Mouse (Mus musculus): Measurements from ENCODE around the gene Apbb2.
A peak's percentile ranks its signal among the peaks of the same experiment; 100 is the strongest.

Apbb2 gene

DNA sequence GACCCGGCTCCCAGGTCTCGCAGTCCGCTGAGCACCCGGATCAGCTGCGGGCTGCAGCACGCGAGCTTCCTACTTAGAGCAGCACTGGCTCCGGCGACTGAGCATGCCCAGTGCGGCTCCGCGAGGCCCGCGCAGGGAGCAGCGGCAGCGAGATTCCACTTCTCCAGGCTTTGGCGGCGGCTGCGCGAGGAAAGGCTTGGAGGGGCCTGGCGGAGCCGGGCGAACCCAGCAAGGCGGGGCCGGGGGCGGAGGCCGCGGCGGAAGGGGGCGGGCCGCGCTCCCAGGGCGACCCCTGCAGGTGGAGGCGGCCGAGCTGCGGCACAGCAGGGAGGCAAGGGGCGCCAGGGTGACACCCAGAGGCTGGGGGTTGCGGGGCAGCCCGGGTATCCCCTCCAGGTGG, at the start of gene Apbb2:
Gene Apbb2, minus strand, starts transcription at position 188 of the 400 bp plus-strand sequence.
- peak; percentile 51 to 75 for DNase-seq (ENCODE audit: low spot score in 2 of 2)

DNA sequence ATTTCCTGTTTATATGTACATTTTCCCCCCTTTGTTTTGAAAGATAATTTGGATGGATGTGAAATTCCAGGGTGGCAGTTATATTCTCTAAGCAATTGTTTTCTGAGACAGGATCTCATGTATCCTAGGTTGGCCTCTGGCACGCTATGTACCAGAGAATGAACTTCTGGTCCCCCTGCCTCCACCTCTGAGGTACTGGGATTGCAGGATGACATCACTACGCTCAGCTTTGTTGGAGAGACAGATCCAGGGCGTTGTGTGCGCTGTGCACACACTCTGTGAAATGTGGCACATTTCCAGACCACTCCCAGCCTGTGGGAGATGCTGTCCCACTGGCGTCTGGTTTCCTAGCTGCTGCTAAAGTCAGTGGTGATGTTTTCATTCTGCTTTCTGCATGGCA, 35.6 kb upstream of the Apbb2 start:
- DNase-seq (ENCODE audit: low spot score in 2 of 2), result no peak

DNA sequence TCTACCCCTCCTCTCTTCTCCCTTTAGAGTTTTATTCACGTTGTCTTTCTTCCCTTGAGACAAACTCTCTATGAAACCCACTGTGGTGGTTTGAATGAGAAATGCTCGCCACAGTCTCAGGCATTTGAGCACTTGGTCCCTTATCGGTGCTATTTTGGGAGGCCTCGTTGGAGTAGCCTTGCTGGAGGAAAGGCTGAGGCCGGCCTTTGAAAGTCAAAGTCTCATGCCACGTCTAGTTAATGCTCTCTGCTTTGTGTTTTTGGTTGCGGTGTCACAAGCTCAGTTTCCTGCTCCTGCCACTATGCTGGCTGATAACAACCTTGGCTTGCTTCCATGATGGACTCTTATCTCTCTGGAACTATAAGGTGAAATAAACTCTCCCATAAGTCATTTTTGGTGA, 28.9 kb upstream of the Apbb2 start:
- DNase-seq (ENCODE audit: low spot score in 2 of 2), result no peak

DNA sequence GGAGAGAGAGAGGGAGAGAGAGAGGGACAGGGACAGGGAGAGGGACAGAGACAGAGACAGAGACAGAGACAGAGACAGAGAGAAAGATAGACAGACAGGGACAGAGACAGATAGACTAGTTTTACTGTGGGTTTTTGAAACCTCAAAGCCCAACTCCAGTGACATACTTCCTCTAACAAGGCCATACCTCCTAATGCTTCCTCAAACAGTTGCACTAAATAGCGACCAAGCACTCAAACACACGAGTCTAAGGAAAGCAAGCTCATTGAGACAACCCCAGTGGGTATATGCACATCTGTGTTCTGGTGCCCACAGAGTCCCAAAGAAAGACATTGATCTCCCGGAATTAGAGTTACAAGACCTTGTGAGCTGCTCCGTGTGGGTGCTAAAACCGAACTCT, 24.7 kb upstream of the Apbb2 start:
- no peak for DNase-seq (ENCODE audit: low spot score in 2 of 2)

DNA sequence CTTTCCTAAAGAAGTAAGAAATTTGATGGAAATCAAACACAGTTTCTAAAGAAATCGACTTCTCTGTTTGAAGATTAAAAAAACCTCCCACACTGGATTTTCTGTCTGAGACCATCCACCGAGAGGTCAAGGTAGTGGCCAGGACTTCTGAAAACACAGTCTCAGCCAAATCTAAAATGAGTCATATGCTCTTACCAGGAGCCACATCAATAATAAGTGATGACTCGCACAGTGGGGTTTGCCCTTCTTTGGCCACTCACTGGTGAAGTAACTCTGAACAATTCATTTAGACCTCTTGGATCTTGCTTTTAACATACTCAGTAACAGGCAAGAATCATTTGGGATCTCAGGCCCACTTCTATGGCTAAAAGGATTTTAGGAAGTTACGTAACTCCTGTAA, 23.6 kb upstream of the Apbb2 start:
- no peak for DNase-seq (ENCODE audit: low spot score in 2 of 2)

DNA sequence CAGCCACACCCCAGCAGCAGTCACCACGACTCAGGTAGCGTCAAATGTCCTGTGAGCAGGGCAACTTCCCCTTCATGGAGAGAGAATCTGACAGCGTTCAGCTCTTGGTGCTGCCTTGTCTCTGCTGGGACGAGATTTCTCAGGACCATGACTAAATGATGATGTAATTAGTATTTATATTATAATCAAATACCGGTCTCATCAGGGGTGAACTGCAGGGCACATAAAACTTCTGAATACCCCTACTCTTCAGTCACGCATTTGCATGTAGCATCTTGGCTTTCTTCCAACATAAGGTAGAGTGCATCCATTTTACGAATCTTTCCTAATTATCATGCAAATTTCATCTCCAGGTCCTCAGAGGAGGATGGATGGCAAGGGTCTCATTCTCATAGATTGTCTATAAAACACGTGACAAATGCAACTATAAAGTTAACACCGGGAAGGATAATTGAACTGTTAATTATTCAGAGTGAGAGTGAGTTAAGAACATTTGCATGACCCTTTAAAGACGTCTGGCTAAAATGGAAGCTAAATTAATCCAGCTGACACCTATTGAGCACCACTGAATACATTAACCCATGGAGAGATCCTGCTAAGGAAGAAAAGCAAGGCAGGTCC, 17.0 kb upstream of the Apbb2 start:
- no peak for DNase-seq (ENCODE audit: low spot score in 2 of 2)

DNA sequence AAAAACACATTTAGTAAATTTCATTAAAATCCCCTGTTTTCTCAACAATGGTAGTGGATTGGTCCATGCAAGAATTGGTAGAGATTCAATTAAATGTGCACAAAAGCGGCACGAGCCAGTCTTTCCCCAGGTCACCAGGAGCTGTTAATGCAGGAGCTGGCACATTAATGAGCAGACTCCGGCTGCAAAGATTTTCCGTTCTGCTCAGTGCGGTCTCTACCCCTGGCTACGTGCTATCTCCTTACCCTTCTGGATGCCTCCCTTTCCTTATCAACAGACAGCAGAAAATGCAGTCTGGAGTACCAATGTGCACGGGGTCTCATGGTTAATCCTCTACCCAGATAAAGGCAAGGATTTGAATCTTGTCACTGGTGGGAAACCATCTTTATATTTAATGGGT, 9.2 kb upstream of the Apbb2 start:
- DNase-seq (ENCODE audit: low spot score in 2 of 2), result no peak

DNA sequence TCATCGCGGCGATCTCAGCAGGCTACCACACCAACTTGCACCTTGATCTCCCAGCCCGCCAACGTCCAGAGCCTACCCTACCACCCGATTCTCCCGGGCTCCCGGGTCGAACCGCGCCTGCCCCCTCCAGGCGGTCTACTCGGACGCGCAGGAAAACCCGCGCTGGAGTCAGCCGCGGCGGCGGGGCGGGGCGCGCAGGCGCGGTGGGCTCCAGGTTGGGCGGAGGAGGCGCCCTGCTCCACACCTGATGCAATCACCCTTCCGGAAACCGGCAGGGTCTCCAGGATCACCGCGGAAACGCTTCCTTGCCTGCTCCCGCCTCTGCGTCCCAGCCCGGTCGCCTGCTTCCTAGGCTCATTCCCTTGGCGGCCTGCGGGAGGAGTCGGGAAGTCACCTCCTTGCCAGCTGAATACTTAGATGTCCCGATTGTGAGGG, 1.6 kb upstream of the Apbb2 start:
- DNase-seq (ENCODE audit: low spot score in 2 of 2), result peak in 1 of 2 experiments; percentile 44

DNA sequence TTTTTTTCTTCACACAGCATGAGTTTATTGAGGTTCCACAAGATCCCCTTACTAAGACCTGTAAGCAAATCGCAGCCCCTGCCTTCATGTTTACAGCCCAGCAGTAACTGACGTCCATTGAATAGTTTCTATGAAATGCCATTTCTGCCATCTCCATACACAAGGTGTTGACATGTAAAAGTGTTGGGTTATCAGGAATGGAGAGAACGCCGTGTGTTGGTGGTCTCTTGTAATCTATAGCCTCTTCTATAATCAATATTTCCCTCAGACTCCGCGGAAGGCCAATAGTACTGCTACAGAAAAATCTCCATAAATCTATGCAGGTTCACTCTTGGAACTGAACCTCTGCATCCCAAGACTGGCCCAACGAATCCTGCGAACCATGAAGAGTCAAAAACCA, 1.1 kb upstream of the Apbb2 start:
- DNase-seq (ENCODE audit: low spot score in 2 of 2), result no peak

DNA sequence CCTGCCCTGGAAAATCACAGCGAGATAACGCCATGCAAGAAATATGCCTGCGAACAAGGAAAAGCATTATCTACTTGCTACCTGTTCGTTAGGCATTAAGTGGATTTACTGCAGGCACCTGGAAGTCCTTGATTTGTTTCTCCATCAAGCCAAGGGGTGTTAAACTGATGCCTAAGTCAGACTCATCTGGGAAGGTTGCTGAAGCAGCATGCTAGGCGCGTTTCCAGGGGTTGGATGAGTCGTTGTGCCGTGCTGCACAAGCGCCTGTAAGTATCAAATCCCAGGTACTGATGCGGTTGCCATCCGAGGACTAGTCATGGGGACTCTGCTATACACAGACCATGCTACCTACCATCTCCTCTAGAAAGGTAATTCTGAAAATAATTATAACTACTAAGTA, 611 bp upstream of the Apbb2 start:
- no peak for DNase-seq (ENCODE audit: low spot score in 2 of 2)

DNA sequence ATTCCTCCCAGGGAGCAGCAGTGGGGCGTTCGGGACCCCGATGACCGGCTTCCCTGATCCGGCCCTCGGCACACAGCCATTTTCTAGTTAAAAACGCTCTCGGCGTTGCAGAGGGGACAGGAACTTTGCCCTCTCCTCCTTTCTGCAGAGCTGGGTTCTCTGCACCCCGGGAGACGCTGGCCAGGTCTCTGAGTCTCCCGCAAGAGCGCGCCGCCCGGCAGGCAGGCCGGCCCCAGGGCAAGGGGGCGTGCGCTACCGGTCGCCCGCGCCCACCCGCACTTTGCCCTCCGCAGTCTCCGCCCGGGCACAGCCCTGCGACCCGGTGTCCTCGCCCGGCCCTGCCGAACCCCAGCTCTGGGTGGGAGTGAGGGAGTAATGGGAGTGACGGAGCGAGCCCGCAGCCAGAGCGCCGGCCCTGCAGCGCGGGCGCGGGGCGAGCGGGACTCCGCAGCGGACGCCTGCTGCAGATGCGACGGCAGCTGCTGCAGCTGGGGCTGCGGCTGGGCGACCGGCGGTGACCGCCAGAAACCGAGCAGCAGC, 593 bp downstream of the Apbb2 start:
- DNase-seq (ENCODE audit: low spot score in 2 of 2), result peak in 1 of 2 experiments; percentile 15

DNA sequence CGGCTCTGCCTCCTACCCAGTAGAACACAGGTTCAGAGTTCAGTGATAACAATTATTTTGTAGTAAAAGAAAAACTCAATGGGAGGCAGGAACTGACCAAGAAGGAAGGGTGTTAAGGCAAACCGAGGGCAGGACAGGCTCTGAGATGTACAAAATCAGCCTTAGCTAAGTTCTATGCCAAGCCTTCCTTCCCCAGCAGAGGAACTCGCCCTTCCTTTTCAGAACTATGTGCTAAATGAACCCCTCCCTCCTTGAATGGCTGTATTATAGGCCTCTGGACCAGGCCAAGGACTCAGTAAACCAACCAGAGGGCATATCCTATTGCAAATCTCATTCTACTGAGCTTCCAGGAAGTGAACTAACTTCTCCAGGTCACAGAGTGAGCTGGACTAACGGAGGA, 3.6 kb downstream of the Apbb2 start:
- no peak for DNase-seq (ENCODE audit: low spot score in 2 of 2)

DNA sequence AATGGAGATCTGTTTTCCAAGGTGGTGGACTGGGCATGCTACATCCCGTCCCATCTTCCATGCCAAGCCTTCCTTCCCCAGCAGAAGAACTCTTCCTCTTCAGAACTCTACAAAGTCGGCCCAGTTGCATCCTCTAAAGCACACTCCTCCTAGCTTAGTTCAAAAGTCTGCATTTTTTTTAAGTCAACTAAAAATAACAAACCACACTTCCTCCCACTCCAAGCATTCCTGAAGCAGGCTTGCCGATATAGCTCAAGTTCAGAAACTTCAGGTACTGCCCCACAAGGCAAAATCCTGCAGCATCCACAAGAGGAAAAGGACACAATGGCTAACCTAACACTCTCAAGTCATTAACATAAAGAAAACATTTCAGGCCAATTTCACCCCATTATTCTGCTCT, 4.9 kb downstream of the Apbb2 start:
- DNase-seq (ENCODE audit: low spot score in 2 of 2), result no peak

DNA sequence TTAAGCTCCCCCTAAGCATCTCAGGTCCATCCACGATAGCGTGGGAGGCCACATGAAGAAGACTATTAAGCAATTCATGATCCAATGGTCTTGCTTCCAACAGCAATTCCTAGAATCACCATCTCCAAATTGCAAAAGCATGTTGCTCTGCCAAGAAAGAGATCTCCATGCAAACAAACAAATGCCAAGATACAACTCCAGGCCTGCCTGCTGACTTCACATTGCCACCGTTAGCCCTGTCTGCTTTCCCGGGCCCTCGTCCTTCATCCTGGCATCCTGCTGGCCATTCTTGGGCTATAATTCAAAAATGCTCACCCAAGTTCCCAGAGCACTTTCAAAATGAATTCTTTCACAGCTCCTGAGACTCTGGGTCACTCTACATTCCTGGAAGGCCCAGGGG, 5.6 kb downstream of the Apbb2 start:
- DNase-seq (ENCODE audit: low spot score in 2 of 2), result no peak

DNA sequence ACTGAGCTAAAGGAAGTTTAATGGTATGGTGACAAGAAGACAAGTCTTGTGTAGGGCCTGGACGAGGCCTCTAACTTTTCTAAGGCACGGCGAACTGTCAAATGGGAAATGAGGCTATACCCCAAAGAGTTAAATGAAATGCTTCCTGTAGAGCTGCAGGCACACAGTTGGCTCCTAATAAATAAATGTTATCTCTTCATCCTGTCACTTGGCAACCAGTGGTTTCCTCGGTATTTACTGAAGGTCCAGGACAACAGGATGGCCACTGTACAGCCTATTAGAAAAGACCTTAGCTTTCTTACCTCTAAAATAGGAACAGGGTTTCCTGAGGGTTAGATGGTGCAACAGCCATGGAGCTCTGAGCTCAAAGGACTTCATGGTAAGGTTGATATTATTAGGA, 6.7 kb downstream of the Apbb2 start:
- DNase-seq (ENCODE audit: low spot score in 2 of 2), result no peak

DNA sequence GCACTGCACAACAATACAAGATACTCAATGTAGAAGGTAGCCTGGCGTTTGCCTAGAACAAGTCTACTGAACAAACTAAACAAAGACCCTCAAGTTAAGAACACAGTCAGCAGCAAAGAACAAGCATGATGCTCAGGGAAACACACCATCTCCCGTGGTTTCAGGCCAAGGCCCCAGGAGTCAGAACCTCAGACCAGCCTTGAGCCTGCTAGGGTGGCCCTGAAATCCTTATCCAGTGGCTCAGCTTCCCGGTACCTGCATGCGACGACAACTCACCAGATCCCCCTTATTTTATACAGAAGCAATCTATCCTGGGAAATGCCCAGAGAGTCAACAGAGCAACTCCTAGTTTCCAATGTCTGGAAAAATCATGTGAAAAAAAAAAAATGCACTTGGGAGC, 7.2 kb downstream of the Apbb2 start:
- no peak for DNase-seq (ENCODE audit: low spot score in 2 of 2)

DNA sequence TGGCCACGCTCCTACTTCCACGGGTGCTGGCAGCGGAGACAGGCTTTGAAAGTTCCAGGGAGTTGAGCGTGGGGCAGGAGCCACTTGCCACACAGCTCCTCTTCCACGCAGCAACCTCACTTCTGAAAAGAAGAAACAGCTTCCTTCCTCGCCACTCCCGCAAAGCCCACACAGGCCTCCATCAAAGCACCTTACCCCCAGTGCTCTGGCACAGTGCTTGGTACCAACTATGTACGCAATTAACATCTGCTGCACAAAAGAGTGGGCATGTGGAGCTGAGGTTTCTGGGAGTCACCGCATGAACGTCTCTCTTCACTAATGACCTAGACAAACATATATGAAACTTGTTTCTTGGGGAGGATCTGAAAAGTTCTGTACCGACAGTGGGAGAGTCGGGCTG, 8.3 kb downstream of the Apbb2 start:
- DNase-seq (ENCODE audit: low spot score in 2 of 2), result no peak

DNA sequence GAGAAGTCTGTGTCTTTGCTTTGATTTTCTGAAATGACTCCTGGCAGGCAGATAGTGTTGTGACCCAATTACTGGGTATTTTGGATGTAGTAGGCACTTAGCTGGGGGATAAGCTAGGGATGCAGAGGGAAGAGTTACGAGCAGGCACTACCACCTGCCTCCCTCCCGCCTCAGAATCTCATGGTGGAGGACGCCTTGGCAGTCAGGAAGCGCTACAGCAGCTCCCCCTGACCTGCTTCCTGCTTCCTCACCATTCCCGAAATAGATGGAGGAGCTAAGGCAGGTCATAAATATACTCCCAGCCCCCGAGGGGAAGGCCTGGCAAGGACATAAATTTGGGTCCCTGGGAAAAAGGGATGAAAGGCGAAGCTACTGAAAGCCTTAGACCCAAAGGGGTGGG, 9.3 kb downstream of the Apbb2 start:
- DNase-seq (ENCODE audit: low spot score in 2 of 2), result no peak

DNA sequence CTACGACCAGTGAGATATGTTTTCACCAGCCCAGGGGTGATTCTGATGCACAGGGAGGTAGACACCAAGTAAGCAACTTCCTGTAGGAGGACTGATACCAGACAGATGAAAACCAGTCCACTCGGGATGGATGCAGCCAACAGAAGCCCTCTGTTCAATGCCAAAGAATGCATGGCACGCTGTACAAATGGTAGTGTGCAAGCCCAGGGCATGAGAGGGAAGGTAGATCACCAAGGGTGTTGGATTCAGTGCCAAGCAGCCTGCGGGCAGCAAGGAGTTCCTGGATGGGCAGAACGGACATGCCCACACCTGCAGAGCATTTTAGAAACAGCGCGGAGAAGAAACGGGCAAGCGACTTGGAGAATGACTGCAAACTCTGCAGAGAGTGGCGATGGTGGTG, 10.8 kb downstream of the Apbb2 start:
- no peak for DNase-seq (ENCODE audit: low spot score in 2 of 2)

DNA sequence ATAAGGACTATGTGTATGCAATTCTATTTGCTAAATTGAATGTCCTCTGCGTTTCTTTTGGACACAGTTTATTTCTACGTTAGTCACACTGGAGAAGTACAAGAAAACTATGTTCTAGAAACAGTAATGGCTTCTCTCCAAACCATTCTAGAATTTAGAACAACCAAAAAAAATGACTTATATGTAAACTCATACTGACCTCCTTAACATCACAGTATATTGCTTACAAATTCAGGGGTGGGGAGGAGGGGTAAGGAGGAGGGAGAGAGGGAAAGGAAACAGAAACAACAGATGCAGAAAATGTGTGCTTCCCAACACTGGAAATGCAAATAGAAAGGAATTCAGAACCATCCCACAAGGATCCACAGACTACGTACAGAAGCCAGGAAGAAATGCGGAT, 11.4 kb downstream of the Apbb2 start:
- DNase-seq (ENCODE audit: low spot score in 2 of 2), result no peak

DNA sequence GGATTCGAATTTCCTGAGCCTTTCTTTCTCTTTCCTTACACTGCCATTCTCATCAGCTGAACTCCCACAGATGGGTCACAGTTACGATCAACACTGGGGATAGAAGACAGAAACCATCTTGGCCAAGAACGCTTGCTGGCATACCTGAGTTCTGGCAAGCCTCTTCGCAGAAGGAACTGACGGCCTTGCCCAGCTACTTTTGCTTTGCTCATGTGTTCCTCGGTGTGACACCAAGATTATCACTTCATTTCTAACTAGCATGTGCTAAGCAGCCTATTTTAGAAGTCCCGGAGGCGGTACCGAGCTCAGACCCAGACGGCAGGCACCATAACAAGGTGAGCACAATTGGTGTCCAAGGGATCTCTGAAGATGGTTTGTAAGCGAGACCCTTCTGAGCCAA, 12.9 kb downstream of the Apbb2 start:
- DNase-seq (ENCODE audit: low spot score in 2 of 2), result no peak

DNA sequence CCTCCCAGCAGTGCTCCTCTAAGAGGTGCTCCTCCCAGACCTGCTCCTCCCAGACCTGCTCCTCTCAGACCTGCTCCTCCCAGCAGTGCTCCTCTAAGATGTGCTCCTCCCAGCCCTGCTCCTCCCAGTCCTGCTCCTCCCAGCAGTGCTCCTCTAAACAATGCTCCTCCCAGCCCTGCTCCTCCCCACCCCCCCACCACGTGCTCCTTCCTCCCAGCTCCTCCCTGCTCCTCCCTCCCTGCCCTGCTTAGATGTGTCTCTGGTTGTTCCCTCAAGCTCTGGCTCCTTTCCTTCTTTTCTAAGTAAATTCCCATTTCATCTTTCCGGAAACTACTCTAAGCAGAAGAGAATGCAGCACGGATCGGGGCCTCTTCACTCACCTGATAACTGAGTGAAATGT, 14.2 kb downstream of the Apbb2 start:
- DNase-seq (ENCODE audit: low spot score in 2 of 2), result no peak

DNA sequence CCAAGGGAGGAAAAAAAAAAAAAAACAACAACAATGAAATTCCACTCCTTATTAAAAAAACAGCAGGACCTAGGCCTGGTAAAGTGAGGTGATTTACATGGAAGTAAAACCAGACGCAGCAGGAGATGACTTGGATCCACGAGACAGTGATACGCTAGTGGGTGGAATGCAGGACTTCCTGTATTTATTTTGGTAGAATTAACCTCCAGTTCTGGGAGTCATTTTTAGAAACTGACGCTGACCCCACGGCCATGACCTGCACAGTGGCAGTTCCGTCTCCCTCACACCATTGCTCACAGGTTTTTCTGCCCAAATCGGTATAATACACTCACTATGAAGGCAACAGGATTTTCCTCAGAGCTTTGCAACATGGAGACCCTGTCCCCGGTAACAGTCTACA, 14.8 kb downstream of the Apbb2 start:
- no peak for DNase-seq (ENCODE audit: low spot score in 2 of 2)

DNA sequence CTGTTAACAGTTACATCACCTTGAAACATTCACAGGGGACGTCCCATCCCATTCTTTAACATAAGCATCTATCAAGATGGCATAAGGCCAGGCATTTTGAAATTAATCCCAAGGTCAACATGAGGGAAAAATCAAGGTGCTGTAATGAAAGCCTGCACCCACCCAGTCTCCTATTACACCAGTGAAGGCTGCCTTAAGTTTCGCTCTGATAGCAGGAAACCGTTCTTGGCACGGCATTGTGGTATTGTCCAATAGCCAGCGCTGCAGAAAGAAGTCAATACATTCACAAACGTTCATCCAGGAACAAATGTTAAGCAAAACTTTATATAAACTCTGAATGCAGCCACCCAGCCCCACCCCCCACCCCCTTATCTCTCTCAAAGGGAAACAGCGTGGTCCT, 15.4 kb downstream of the Apbb2 start:
- DNase-seq (ENCODE audit: low spot score in 2 of 2), result no peak
